Mouse (Mus musculus): ENCODE measurements around the gene Olfr948. TPM values are rescaled to one million over a fixed set of nuclear protein-coding genes. Genes with fewer than 3 reads are reported as not detected.

Olfr948 gene
- not detected in 2 replicates for polyA plus RNA-seq (2015; fragmentation: Nextera tagmentation; extraction: Ambion mirVana)

GRCm38 (mm10) chr9:39325945-39326344 is at the start of gene Olfr948:
Gene Olfr948, minus strand, starts transcription at chr9:39326045.
- H3K9ac ChIP-seq: no peak within 1 kb of the TSS
- H3K27ac ChIP-seq: no peak within 1 kb of the TSS
- no peaks in the 10 kb centered on the region for H3K4me1 ChIP-seq (replicated peaks)
- H3K27me3 ChIP-seq (replicated peaks): no peaks in the 10 kb centered on the region
- no peaks in the 10 kb centered on the region for H3K36me3 ChIP-seq
- H3K9me3 ChIP-seq: no peaks in the 10 kb centered on the region
- ATAC-seq: no peak
- H3K4me3 ChIP-seq (replicated peaks): no peak within 1 kb of the TSS
- H3K4me2 ChIP-seq (replicated peaks): no peak within 1 kb of the TSS

DNA sequence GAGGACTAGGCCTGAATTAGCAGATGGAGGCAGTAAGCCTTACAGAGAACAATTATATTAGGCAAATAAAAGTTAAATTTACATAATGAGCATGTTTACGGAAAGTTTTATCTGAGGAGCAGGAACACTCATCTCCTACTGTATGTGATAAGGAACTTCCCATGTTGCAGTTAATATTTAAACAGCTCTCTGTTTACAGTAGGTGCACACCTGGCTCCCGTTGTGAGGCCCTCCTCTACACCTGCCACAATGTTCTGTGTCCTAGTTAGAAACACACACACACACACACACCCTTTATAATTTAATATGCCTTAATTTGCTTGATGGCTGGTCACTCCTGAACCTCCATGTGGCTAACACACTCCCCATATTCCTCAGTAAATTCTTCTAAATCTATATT is 38.7 kb downstream of the Olfr948 start:
- no peaks in the 10 kb centered on the region for H3K27me3 ChIP-seq (replicated peaks)

DNA sequence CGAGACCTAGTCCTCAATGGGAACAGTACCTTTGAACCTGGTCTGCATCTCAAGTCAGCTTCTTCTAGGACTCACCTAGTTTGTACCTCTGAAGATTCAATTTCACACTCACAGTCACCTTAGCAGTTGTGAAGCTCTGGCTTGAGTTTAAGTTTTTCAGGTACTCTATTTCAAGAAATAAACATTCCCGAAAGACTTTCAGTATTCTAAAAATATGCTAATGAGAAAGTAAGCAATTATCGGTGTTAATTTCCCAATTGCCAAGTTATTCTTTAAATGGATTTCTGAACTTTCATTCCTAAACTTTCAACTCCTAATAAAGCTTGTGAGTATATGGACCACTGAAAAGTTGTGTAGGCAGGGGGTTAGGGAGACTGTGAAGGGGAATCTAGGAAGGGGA is 49.1 kb downstream of the Olfr948 start, which contains the start of gene Olfr945:
Olfr945 (minus strand) TSS at position 101 of the 400 bp plus-strand sequence.
- no peak within 1 kb of the TSS for H3K4me3 ChIP-seq (replicated peaks)
- WGBS: 90% methylated on average over 3 of the region's 3 CpGs

More for the DNA sequence above, 38.7 kb downstream of the Olfr948 start:
- Histone ChIP-seq H3K4me2 (replicated peaks) (no peak overlapping the region), H3K27ac (no peak overlapping the region), H3K9me3 (no peaks in the 10 kb centered on the region), H3K36me3 (no peaks in the 10 kb centered on the region), H3K4me3 (replicated peaks) (no peak overlapping the region), H3K9ac (no peak overlapping the region), H3K4me1 (replicated peaks) (no peaks in the 10 kb centered on the region)
- 60% methylated on average over 2 of the region's 2 CpGs for WGBS
- peak; percentile 94 for ATAC-seq

More for the DNA sequence above, 49.1 kb downstream of the Olfr948 start, which contains the start of gene Olfr945:
- no peak within 1 kb of the TSS for H3K4me2 ChIP-seq (replicated peaks)
- no peak for ATAC-seq
- H3K36me3 ChIP-seq: no peaks in the 10 kb centered on the region
- H3K27ac ChIP-seq: no peak within 1 kb of the TSS
- no peak within 1 kb of the TSS for H3K9ac ChIP-seq
- H3K4me1 ChIP-seq (replicated peaks): no peaks in the 10 kb centered on the region
- no peaks in the 10 kb centered on the region for H3K27me3 ChIP-seq (replicated peaks)
- H3K9me3 ChIP-seq: no peaks in the 10 kb centered on the region

Other genes with a start within 250 kb of the Olfr948 start
- not detected in 2 replicates for gene Olfr938, start 247.2 kb downstream of the Olfr948 start, polyA plus RNA-seq (2015; fragmentation: Nextera tagmentation; extraction: Ambion mirVana)
- gene Olfr27, start 197.9 kb downstream of the Olfr948 start, polyA plus RNA-seq (2015; fragmentation: Nextera tagmentation; extraction: Ambion mirVana): not detected in 2 replicates
- not detected in 2 replicates for gene Olfr943, start 159.7 kb downstream of the Olfr948 start, polyA plus RNA-seq (2015; fragmentation: Nextera tagmentation; extraction: Ambion mirVana)
- gene Olfr944, start 124.1 kb downstream of the Olfr948 start, polyA plus RNA-seq (2015; fragmentation: Nextera tagmentation; extraction: Ambion mirVana): not detected in 2 replicates
- gene Olfr1537, start 76.1 kb downstream of the Olfr948 start, polyA plus RNA-seq (2015; fragmentation: Nextera tagmentation; extraction: Ambion mirVana): not detected in 2 replicates
- gene Olfr945, start 49.2 kb downstream of the Olfr948 start, polyA plus RNA-seq (2015; fragmentation: Nextera tagmentation; extraction: Ambion mirVana): not detected in 2 replicates
- gene Olfr951, start 61.4 kb upstream of the Olfr948 start, polyA plus RNA-seq (2015; fragmentation: Nextera tagmentation; extraction: Ambion mirVana): not detected in 2 replicates
- not detected in 2 replicates for gene Olfr952, start 101.1 kb upstream of the Olfr948 start, polyA plus RNA-seq (2015; fragmentation: Nextera tagmentation; extraction: Ambion mirVana)
- gene Olfr954, start 130.7 kb upstream of the Olfr948 start, polyA plus RNA-seq (2015; fragmentation: Nextera tagmentation; extraction: Ambion mirVana): not detected in 2 replicates
- not detected in 2 replicates for gene Olfr955, start 145.9 kb upstream of the Olfr948 start, polyA plus RNA-seq (2015; fragmentation: Nextera tagmentation; extraction: Ambion mirVana)
- gene Olfr44, start 167.9 kb upstream of the Olfr948 start, polyA plus RNA-seq (2015; fragmentation: Nextera tagmentation; extraction: Ambion mirVana): not detected in 2 replicates
- not detected in 2 replicates for gene Olfr957, start 189.8 kb upstream of the Olfr948 start, polyA plus RNA-seq (2015; fragmentation: Nextera tagmentation; extraction: Ambion mirVana)
- not detected in 2 replicates for gene Olfr958, start 228.0 kb upstream of the Olfr948 start, polyA plus RNA-seq (2015; fragmentation: Nextera tagmentation; extraction: Ambion mirVana)
- not detected in 2 replicates for gene Olfr959, start 249.5 kb upstream of the Olfr948 start, polyA plus RNA-seq (2015; fragmentation: Nextera tagmentation; extraction: Ambion mirVana)